Mouse (Mus musculus) E14TG2a.4 (cell line): ENCODE results near the gene Msh5.

Experiments used
- CTCF ChIP-seq: conservative IDR thresholded peaks from 2 replicates; pipeline ENCODE4 v1.5.1; 2014; ENCODE audit warnings: low read length
- NANOG ChIP-seq: IDR thresholded peaks from 2 replicates; pipeline ENCODE4 v1.6.1; 2014; ENCODE audit warnings: borderline replicate concordance, low read length, mixed read lengths

GRCm38 (mm10) chr17:35016791-35017705 is 29.5 kb downstream of the Msh5 start:
- TF ChIP-seq CTCF (no peak), NANOG (no peak)
